Mouse (Mus musculus) heart, embryonic 11.5 days (tissue): ENCODE measurements around the gene Galnt2. TPM values are rescaled to one million over a fixed set of nuclear protein-coding genes. Genes with fewer than 3 reads are reported as not detected.

Source experiments
- ATAC-seq: fragments of 200-750 bp; cut with Nextera tagmentation; replicated peaks from 2 replicates; pipeline ENCODE4 v1.8.0; 2017; ENCODE audit warnings: moderate library complexity; ENCODE audit not compliant: insufficient number of reproducible peaks, low FRiP score, low TSS enrichment
- H3K27ac ChIP-seq: fragments of 300-500 bp; sonication (generic); 2 replicates; pipeline ENCODE4 v1.5.1; 2014; ENCODE audit warnings: mild to moderate bottlenecking, low read depth, low read length
- H3K27me3 ChIP-seq: fragments of 300-500 bp; sonication (generic); 2 replicates; pipeline ENCODE4 v1.6.1; 2014; ENCODE audit warnings: mild to moderate bottlenecking, low read length, mixed read lengths; ENCODE audit not compliant: control insufficient read depth, insufficient read depth
- H3K36me3 ChIP-seq: fragments of 300-500 bp; sonication (generic); 2 replicates; pipeline ENCODE4 v1.6.1; 2014; ENCODE audit warnings: mild to moderate bottlenecking, low read length, moderate library complexity, mixed read lengths; ENCODE audit not compliant: control insufficient read depth, insufficient read depth
- H3K4me1 ChIP-seq: fragments of 300-500 bp; sonication (generic); 2 replicates; pipeline ENCODE4 v1.6.1; 2014; ENCODE audit warnings: low read length; ENCODE audit not compliant: control insufficient read depth, insufficient read depth
- H3K4me2 ChIP-seq: fragments of 300-500 bp; sonication (generic); 2 replicates; pipeline ENCODE4 v1.6.1; 2014; ENCODE audit warnings: mild to moderate bottlenecking, moderate library complexity
- H3K4me3 ChIP-seq: fragments of 300-500 bp; sonication (generic); 2 replicates; pipeline ENCODE4 v1.5.1; 2014; ENCODE audit warnings: low read depth, low read length
- H3K9ac ChIP-seq: fragments of 300-500 bp; sonication (generic); 2 replicates; pipeline ENCODE4 v1.6.1; 2014; ENCODE audit warnings: mild to moderate bottlenecking, low read depth, low read length, moderate library complexity
- H3K9me3 ChIP-seq: fragments of 300-500 bp; sonication (generic); replicated peaks from 2 replicates; pipeline ENCODE4 v1.6.1; 2016; ENCODE audit warnings: low read length; ENCODE audit not compliant: control insufficient read depth
- WGBS: fragments of 180-500 bp; shearing (Covaris S2); extraction: QIAGEN DNeasy Blood & Tissue Kit; methylation state at CpG from one replicate; pipeline ENCODE4 v1.1.7; 2014; ENCODE audit not compliant: insufficient replicate concordance; 5-methylcytosine and 5-hydroxymethylcytosine counted together
- polyA plus RNA-seq: library from polyadenylated mRNA; unstranded; fragments of >200 nt; fragmentation: Nextera tagmentation; extraction: Ambion mirVana; gene quantifications from 2 replicates; pipeline ENCODE4 v1.2.1, GENCODE M21; 2014

The Galnt2 gene
- polyA plus RNA-seq, 1 experiment from 2014 or later, result 63.2 TPM

DNA sequence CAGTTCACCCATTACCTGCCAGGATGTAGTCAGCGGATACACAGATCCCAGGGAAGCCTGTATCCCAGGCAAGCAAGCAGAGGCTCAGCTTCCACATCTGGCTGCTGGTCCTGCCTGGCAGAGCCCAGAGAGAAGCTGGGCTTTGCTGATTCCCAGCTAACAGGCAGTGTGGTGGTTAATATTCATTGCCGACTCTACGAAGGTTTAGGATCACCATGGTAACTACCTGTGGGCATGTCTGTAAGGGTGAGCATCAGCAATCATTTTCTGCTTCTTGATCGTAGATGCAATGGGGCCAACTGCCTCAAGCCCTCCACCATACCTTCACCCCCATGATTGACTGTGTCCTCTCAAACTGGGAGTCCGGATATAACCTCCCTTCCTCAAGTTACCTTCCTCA, 37.2 kb upstream of the Galnt2 start:
- WGBS, result 84% methylated on average over 5 of the region's 5 CpGs
- Histone ChIP-seq H3K9me3 (no peaks in the 10 kb centered on the region), H3K9ac (no peak overlapping the region), H3K27me3 (peaks cover 18% of the 10 kb centered on the region), H3K27ac (no peak overlapping the region), H3K4me2 (no peak overlapping the region), H3K36me3 (no peaks in the 10 kb centered on the region), H3K4me3 (no peak overlapping the region), H3K4me1 (no peaks in the 10 kb centered on the region)
- no peak for ATAC-seq

DNA sequence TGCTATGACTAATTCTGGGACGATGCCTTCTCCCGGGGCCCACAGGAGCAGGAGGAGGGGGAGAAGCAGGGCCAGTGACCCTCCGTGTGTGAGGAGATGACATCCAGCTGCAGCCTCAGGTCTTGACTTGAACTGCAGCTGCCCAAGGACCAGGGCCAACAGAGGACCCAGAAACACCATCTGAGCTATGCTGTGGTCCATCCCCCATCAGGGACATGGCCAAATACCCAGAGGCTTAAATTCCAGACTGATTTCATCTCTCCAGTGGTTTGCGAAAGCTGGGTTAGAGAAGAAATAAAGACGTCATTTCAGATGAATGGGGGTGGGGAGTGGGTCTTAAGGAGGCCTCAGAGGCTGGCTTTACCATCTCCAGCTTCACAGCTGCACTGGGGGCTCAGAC, 35.0 kb upstream of the Galnt2 start:
- Histone ChIP-seq H3K9ac (no peak overlapping the region), H3K4me1 (no peaks in the 10 kb centered on the region), H3K4me2 (no peak overlapping the region), H3K4me3 (no peak overlapping the region), H3K9me3 (no peaks in the 10 kb centered on the region), H3K27ac (no peak overlapping the region), H3K27me3 (peaks cover 17% of the 10 kb centered on the region), H3K36me3 (no peaks in the 10 kb centered on the region)
- ATAC-seq, result no peak
- WGBS, result 50% methylated on average over 5 of the region's 5 CpGs

GRCm38 (mm10) chr8:124196797-124197196, 34.4 kb upstream of the Galnt2 start:
- WGBS, result 49% methylated on average over 5 of the region's 5 CpGs
- no peak overlapping the region for H3K27ac ChIP-seq

GRCm38 (mm10) chr8:124198230-124198629, 33.0 kb upstream of the Galnt2 start:
- 73% methylated on average over 7 of the region's 7 CpGs for WGBS
- Histone ChIP-seq H3K27ac (no peak overlapping the region), H3K9me3 (no peaks in the 10 kb centered on the region), H3K9ac (no peak overlapping the region), H3K36me3 (no peaks in the 10 kb centered on the region), H3K4me2 (no peak overlapping the region), H3K4me3 (no peak overlapping the region), H3K4me1 (no peaks in the 10 kb centered on the region), H3K27me3 (peaks cover 17% of the 10 kb centered on the region; the same call in 1 of the 2 replicates)
- ATAC-seq, result no peak

More at GRCm38 (mm10) chr8:124196797-124197196, 34.4 kb upstream of the Galnt2 start:
- no peaks in the 10 kb centered on the region for H3K36me3 ChIP-seq
- no peak overlapping the region for H3K4me2 ChIP-seq
- no peaks in the 10 kb centered on the region for H3K4me1 ChIP-seq
- no peak overlapping the region for H3K4me3 ChIP-seq
- no peak for ATAC-seq
- no peaks in the 10 kb centered on the region for H3K9me3 ChIP-seq
- peaks cover 17% of the 10 kb centered on the region for H3K27me3 ChIP-seq
- no peak overlapping the region for H3K9ac ChIP-seq

GRCm38 (mm10) chr8:124200400-124200799, 30.8 kb upstream of the Galnt2 start:
- Histone ChIP-seq H3K36me3 (no peaks in the 10 kb centered on the region), H3K4me3 (no peak overlapping the region), H3K27ac (no peak overlapping the region), H3K27me3 (peaks cover 17% of the 10 kb centered on the region; the same call in 1 of the 2 replicates), H3K9ac (no peak overlapping the region), H3K4me2 (no peak overlapping the region), H3K4me1 (no peaks in the 10 kb centered on the region), H3K9me3 (no peaks in the 10 kb centered on the region)
- ATAC-seq, result no peak
- 60% methylated on average over 7 of the region's 7 CpGs for WGBS

GRCm38 (mm10) chr8:124201706-124202105, 29.5 kb upstream of the Galnt2 start:
- H3K27me3 ChIP-seq, result peaks cover 11% of the 10 kb centered on the region; the same call in 1 of the 2 replicates
- ATAC-seq, result no peak
- no peaks in the 10 kb centered on the region for H3K36me3 ChIP-seq
- H3K9ac ChIP-seq, result no peak overlapping the region
- H3K4me1 ChIP-seq, result no peaks in the 10 kb centered on the region
- WGBS, result 84% methylated on average over 8 of the region's 8 CpGs
- no peak overlapping the region for H3K4me3 ChIP-seq
- no peak overlapping the region for H3K27ac ChIP-seq
- H3K9me3 ChIP-seq, result no peaks in the 10 kb centered on the region
- H3K4me2 ChIP-seq, result no peak overlapping the region

DNA sequence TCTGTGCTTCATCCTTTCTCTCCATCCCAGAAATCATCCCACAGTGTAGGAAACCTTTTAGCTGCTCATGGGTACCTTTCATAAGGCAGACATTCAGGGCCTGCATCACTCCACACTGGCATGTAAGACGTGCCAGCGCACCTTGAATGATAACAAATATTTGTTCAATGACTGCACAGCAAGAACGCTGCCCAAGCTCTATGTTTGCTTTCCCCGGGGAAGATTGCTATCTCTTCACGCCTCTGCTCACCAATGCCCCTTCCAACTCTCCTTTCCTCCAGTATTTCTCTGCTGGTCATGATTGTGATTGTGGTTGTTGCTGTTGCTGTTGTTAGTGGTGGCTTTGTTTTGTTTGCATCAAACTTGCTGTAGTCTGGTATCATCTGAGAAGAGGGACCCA, 28.3 kb upstream of the Galnt2 start:
- Histone ChIP-seq H3K4me2 (no peak overlapping the region), H3K27me3 (peaks cover 9% of the 10 kb centered on the region; the same call in 1 of the 2 replicates), H3K4me3 (no peak overlapping the region), H3K9ac (no peak overlapping the region), H3K4me1 (no peaks in the 10 kb centered on the region), H3K27ac (no peak overlapping the region), H3K36me3 (no peaks in the 10 kb centered on the region), H3K9me3 (no peaks in the 10 kb centered on the region)
- ATAC-seq, result no peak
- WGBS, result 64% methylated on average over 5 of the region's 5 CpGs

DNA sequence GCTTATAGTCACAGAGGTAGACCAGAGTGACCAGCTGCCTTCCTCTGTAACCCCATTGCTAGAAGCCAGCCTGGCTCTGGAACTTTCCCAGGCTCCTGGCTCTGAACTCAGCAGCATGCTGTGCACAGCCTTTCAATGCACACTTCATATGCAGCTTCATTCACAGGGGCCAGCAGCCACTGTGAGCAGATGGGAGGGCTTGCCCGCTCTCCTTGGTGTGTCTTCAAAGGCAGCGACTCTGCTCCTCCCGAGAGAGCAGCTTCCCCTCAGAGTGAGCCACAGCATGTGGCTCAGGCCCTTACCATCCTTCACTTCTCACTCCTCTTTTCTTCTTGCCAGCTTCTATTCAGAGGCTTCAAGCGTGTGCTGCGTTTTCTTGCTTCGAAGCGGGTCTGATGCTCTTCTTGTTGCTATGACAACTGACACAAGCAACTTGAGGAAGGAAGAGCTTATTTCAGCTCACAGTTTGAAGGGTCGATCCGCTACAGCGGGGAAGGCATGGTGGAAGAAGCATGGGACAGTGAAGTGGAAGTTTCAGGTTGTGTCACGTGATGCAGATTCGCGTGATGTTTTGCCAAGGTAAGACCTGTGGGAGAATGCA, 27.1 kb upstream of the Galnt2 start:
- Histone ChIP-seq H3K9ac (no peak overlapping the region), H3K9me3 (no peaks in the 10 kb centered on the region), H3K36me3 (no peaks in the 10 kb centered on the region), H3K27ac (no peak overlapping the region), H3K4me3 (no peak overlapping the region), H3K4me2 (no peak overlapping the region), H3K4me1 (no peaks in the 10 kb centered on the region), H3K27me3 (peaks cover 4% of the 10 kb centered on the region; the same call in 1 of the 2 replicates)
- no peak for ATAC-seq
- WGBS, result 84% methylated on average over 13 of the region's 13 CpGs

GRCm38 (mm10) chr8:124212148-124212547, 19.0 kb upstream of the Galnt2 start:
- H3K9me3 ChIP-seq, result no peaks in the 10 kb centered on the region
- H3K9ac ChIP-seq, result no peak overlapping the region
- H3K4me2 ChIP-seq, result no peak overlapping the region
- H3K4me3 ChIP-seq, result no peak overlapping the region
- peaks cover 9% of the 10 kb centered on the region for H3K4me1 ChIP-seq
- peak overlapping the region; percentile 80 for H3K27ac ChIP-seq
- H3K27me3 ChIP-seq, result no peaks in the 10 kb centered on the region
- WGBS, result 30% methylated on average over 2 of the region's 2 CpGs
- no peak for ATAC-seq
- H3K36me3 ChIP-seq, result no peaks in the 10 kb centered on the region
